Mouse (Mus musculus) intestine, embryonic 14.5 days (tissue): ENCODE data around the gene Ctse. TPM values are rescaled to one million over a fixed set of nuclear protein-coding genes. Genes with fewer than 3 reads are reported as not detected.

Experiments
- ATAC-seq: fragments of 200-750 bp; cut with Nextera tagmentation; replicated peaks from 2 replicates; pipeline ENCODE4 v1.8.0; 2017; ENCODE audit warnings: low read depth, moderate number of reproducible peaks, moderate TSS enrichment, moderate library complexity; ENCODE audit not compliant: low FRiP score, low TSS enrichment
- DNase-seq: peaks from one replicate; pipeline ENCODE4 v3.0.0-alpha.2; 2018; ENCODE audit warnings: low spot score
- H3K27ac ChIP-seq: fragments of 300-500 bp; sonication (generic); 2 replicates; pipeline ENCODE4 v1.5.1; 2014; ENCODE audit warnings: low read depth, mild to moderate bottlenecking, control low read depth
- H3K27me3 ChIP-seq: fragments of 300-500 bp; sonication (generic); replicated peaks from 2 replicates; pipeline ENCODE4 v1.6.1; 2014; ENCODE audit warnings: low read length, control low read depth; ENCODE audit not compliant: control insufficient read depth, insufficient read depth
- H3K36me3 ChIP-seq: fragments of 300-500 bp; sonication (generic); 2 replicates; pipeline ENCODE4 v1.6.1; 2014; ENCODE audit warnings: low read length, control low read depth; ENCODE audit not compliant: control insufficient read depth, insufficient read depth
- H3K4me1 ChIP-seq: fragments of 300-500 bp; sonication (generic); replicated peaks from 2 replicates; pipeline ENCODE4 v1.6.1; 2014; ENCODE audit warnings: low read length, control low read depth, mixed read lengths; ENCODE audit not compliant: control insufficient read depth, insufficient read depth
- H3K4me2 ChIP-seq: fragments of 300-500 bp; sonication (generic); 2 replicates; pipeline ENCODE4 v1.6.1; 2014; ENCODE audit warnings: low read length
- H3K4me3 ChIP-seq: fragments of 300-500 bp; sonication (generic); 2 replicates; pipeline ENCODE4 v1.5.1; 2014; ENCODE audit warnings: low read depth, low read length, control low read depth, mixed read lengths
- H3K9ac ChIP-seq: fragments of 300-500 bp; sonication (generic); 2 replicates; pipeline ENCODE4 v1.6.1; 2014; ENCODE audit warnings: mild to moderate bottlenecking, low read length
- H3K9me3 ChIP-seq: fragments of 300-500 bp; sonication (generic); 2 replicates; pipeline ENCODE4 v1.6.1; 2016; ENCODE audit warnings: low read length, control low read depth; ENCODE audit not compliant: control insufficient read depth
- WGBS: fragments of 180-500 bp; shearing (Covaris S2); extraction: QIAGEN DNeasy Blood & Tissue Kit; methylation state at CpG from one replicate; pipeline ENCODE4 v1.1.7; 2014; 5-methylcytosine and 5-hydroxymethylcytosine counted together
- polyA plus RNA-seq: library from polyadenylated mRNA; unstranded; fragments of >200 nt; fragmentation: Nextera tagmentation; extraction: Ambion mirVana; gene quantifications from 2 replicates; pipeline ENCODE4 v1.2.1, GENCODE M21; 2014

The Ctse gene
- 0.38 and 1.0 TPM in 2 replicates for polyA plus RNA-seq

DNA sequence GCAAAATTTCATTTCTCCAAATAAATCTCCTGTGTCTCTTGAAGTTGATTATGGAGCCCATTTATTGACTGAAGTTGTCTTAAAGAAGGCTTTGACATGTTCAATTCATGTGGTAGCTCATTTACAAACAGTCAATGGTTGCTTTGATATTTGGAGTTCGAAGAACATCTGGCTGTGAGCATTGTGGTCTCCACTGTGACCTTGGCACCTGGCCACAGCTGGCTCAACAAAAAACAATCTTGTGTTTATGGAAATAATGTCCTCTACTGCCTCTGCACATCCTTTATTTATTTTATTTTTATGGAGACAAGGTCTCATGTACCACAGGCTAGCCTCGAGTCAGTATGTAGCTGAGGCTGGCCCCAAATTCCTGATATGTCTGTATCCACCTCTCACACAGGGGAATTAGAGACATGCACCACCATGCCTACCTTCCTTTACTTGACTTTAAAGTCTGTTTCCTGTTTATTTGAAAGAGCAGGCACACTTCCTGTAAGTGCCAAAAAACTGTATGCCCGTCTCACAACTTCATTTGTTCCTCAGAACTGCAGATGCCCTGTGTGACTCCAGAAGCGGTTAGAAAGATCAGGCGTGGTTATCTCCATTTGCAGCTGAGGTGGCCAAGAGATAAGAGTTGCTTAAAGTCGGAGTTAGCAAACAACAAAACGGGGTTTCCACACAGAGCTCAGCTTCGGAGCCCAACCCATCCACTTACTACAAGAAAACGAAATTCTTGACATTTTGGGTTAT lies at the start of gene Ctse:
Ctse (plus strand) TSS at position 516 of the 750 bp plus-strand sequence.
- WGBS: 64% methylated on average over 9 of the region's 9 CpGs
- H3K27ac ChIP-seq: no peak within 1 kb of the TSS
- ATAC-seq: no peak
- H3K36me3 ChIP-seq: no peaks in the 10 kb centered on the region
- no peaks in the 10 kb centered on the region for H3K4me1 ChIP-seq
- no peak within 1 kb of the TSS for H3K4me3 ChIP-seq
- H3K4me2 ChIP-seq: no peak within 1 kb of the TSS
- no peaks in the 10 kb centered on the region for H3K9me3 ChIP-seq
- peak; percentile 45 for DNase-seq
- no peaks in the 10 kb centered on the region for H3K27me3 ChIP-seq
- H3K9ac ChIP-seq: no peak within 1 kb of the TSS

DNA sequence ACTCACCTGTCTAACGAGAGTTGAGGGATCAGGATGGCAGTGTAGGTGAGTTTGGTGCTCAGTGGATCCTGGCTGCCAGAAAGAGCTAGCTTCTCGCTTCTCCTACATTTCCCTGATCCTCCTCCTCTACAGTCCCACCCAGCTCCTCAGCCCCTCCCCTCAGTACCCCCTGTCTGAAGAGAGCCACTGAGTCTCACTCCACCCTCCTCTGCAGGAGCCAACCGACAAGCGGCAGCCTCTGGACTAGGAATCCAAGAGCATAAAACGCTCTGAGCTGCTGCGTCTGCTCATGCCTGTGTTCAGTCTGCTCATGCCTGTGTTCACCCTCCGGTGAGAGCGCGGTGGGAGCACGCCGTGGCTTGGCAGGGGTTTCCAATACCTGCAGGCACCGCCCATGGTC lies 39.2 kb upstream of the Ctse start, which contains the start of gene Avpr1b:
Avpr1b (plus strand) TSS at position 335 of the 400 bp plus-strand sequence.
- WGBS: 24% methylated on average over 12 of the region's 12 CpGs
- no peak within 1 kb of the TSS for H3K4me2 ChIP-seq

DNA sequence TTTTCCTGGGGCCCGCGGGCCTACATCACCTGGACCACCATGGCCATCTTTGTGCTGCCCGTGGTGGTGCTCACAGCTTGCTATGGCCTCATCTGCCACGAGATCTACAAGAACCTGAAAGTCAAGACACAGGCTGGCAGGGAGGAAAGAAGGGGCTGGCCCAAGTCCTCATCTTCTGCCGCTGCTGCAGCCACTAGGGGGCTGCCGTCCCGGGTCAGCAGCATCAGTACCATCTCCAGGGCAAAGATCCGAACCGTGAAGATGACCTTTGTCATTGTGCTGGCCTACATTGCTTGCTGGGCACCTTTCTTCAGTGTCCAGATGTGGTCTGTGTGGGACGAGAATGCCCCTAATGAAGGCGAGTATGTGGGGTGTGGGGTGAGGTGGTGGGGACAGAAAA lies 37.8 kb upstream of the Ctse start:
- H3K9me3 ChIP-seq: no peaks in the 10 kb centered on the region
- peaks cover 19% of the 10 kb centered on the region; the same call in 1 of the 2 replicates for H3K27me3 ChIP-seq
- 34% methylated on average over 11 of the region's 11 CpGs for WGBS
- DNase-seq (no peak), ATAC-seq (no peak)
- H3K27ac ChIP-seq: no peak overlapping the region
- H3K36me3 ChIP-seq: no peaks in the 10 kb centered on the region
- no peak overlapping the region for H3K4me3 ChIP-seq
- no peak overlapping the region for H3K9ac ChIP-seq
- H3K4me1 ChIP-seq: no peaks in the 10 kb centered on the region
- H3K4me2 ChIP-seq: no peak overlapping the region

More for the DNA sequence above, 39.2 kb upstream of the Ctse start, which contains the start of gene Avpr1b:
- Histone ChIP-seq H3K27me3 (peaks cover 19% of the 10 kb centered on the region; the same call in 1 of the 2 replicates), H3K36me3 (no peaks in the 10 kb centered on the region), H3K9me3 (no peaks in the 10 kb centered on the region), H3K27ac (no peak within 1 kb of the TSS), H3K9ac (no peak within 1 kb of the TSS), H3K4me1 (no peaks in the 10 kb centered on the region), H3K4me3 (no peak within 1 kb of the TSS)
- ATAC-seq: no peak
- no peak for DNase-seq

DNA sequence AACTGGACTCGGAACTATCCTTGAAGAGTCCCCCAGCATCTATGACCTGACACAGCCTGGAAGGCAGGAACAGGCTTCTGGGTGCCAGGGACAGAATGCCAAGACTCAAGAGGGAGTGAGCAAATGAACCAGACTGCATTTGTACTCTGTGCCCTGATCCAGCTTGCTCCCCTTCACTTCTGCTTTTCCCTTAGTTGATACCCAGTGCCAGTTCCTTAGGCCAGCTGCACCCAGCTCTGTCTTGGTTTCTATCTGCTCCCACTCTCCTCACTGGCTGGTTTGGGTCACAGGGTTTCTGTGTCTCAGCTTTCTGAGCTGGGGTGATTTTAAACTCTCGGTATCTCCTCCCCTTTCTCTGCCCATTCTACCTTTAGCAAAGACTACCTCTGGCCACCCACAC lies 31.4 kb upstream of the Ctse start:
- H3K4me3 ChIP-seq: no peak overlapping the region
- ATAC-seq (no peak), DNase-seq (no peak)
- H3K4me1 ChIP-seq: no peaks in the 10 kb centered on the region
- no peak overlapping the region for H3K27ac ChIP-seq
- no peak overlapping the region for H3K4me2 ChIP-seq
- no peaks in the 10 kb centered on the region for H3K36me3 ChIP-seq
- H3K27me3 ChIP-seq: no peaks in the 10 kb centered on the region
- H3K9ac ChIP-seq: no peak overlapping the region
- no peaks in the 10 kb centered on the region for H3K9me3 ChIP-seq
- WGBS: 95% methylated on average over 2 of the region's 2 CpGs

DNA sequence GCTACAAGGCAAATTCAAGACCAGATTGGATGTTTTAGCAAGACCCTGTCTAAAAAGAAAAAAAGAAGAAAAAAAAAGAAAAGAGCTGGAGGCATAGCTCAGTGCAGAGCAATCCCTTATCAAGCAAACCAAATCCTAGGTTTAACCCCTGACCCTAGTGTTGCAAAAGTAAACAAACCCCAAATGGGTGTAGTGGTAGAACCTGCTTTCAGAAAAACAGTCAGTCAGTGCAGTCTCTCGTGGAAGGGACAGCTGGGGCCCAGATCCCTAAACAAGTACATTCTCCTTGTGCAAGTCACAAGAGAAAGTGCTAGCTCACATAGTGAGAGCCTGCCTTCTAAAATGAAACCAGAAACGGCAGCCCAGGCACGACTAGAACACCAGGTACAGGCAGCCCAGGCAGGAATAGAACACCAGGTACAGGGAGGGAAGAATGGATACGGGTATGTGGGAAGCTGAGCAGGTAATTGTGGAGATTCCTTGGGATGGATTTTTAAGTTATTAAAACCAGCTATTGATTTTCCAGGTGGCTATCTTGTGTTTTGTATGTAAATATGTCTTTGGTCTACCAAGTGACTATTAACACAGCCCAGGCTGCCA lies 25.4 kb upstream of the Ctse start:
- Histone ChIP-seq H3K36me3 (no peaks in the 10 kb centered on the region), H3K27ac (no peak overlapping the region), H3K27me3 (no peaks in the 10 kb centered on the region), H3K9ac (no peak overlapping the region), H3K4me1 (no peaks in the 10 kb centered on the region; the same call in 1 of the 2 replicates), H3K4me2 (no peak overlapping the region), H3K4me3 (no peak overlapping the region), H3K9me3 (no peaks in the 10 kb centered on the region)
- 29% methylated on average over 4 of the region's 4 CpGs for WGBS
- no peak for DNase-seq
- no peak for ATAC-seq

DNA sequence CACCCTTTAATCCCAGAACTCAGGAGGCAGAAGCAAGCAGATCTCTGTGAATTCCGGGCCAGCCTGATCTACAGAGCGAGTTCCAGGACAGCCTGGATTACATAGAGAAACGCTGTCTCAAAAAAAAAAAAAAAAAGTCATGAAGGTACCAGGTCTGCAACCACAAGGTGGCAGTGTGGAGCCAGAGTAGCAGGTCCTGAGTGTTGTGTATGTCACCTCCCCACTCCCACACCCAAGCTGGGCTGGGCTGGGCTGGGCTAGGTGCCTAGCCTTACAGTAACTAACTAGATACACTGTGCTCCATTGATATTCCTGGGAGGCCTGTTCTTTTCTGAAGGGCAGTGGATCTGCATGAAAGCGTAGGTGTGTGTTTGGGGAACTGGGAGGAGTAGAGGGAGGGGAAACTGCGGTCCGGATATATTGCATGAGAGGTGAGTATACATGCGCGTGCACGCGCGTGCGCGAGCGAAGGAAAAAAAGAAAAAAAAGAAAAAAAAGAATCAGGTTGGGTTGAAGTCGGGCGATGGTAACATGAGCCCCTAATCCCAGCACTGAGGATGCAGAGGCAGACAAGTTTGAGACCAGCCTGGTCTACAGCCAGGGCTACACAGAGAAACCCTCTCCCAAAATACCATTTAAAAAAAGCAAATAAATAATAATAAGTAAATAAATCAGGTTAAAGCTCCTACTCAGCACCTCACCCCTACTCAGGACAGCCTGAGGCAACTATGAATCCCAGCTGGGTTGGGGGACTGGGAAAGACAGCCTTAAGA lies 24.6 kb upstream of the Ctse start:
- Histone ChIP-seq H3K27me3 (no peaks in the 10 kb centered on the region), H3K9me3 (no peaks in the 10 kb centered on the region), H3K4me3 (no peak overlapping the region), H3K36me3 (no peaks in the 10 kb centered on the region), H3K4me1 (no peaks in the 10 kb centered on the region; the same call in 1 of the 2 replicates), H3K27ac (no peak overlapping the region), H3K9ac (no peak overlapping the region), H3K4me2 (no peak overlapping the region)
- ATAC-seq (peak; percentile 63), DNase-seq (peak; percentile 83)
- WGBS: 82% methylated on average over 16 of the region's 16 CpGs

DNA sequence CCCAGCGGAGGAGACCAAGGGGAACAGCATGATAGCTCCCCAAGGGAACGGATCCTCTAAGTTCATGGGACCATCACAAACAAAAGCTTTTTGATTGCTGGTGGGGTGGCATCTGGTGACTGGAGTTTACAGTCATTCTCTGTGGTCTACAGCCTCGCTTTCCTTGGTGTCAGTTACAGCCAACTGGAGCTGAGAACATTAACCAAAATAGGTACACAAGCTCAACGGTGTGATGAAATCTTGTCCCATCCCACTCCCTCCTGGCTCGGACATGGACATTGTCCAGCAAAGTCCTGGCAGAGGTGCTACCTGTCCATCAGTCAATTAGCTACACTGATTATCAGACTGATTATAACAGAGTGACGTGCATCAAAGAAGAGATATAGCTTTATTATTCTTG lies 23.5 kb upstream of the Ctse start:
- ATAC-seq (no peak), DNase-seq (no peak)
- H3K27me3 ChIP-seq: no peaks in the 10 kb centered on the region
- H3K9me3 ChIP-seq: 0 out of 2 replicates have a peak, but pooled peaks cover 4% of the 10 kb centered on the region
- no peak overlapping the region for H3K9ac ChIP-seq
- H3K4me3 ChIP-seq: no peak overlapping the region
- H3K4me1 ChIP-seq: no peaks in the 10 kb centered on the region; the same call in 1 of the 2 replicates
- H3K27ac ChIP-seq: no peak overlapping the region
- no peaks in the 10 kb centered on the region for H3K36me3 ChIP-seq
- no peak overlapping the region for H3K4me2 ChIP-seq
- 73% methylated on average over 6 of the region's 6 CpGs for WGBS

DNA sequence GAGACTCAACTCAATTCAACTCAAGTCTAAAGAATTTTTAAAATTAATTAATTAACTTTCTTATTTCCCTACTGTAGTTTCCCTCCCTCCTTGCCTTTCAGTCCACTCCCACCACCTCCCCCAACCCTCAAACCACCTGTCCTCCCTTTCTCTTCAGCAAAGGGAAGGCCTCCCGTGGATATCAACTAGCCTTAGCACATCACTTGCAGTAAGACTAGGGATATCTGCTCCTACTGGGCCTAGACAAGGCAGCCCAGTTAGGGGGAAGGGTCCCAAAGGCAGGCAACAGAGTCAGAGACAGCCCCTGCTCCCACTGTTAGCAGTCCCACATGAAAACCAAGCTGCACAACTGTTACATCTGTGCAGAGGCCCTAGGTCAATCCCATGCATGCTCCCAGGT lies 22.0 kb upstream of the Ctse start:
- 0 out of 2 replicates have a peak, but pooled peaks cover 6% of the 10 kb centered on the region for H3K9me3 ChIP-seq
- no peak overlapping the region for H3K27ac ChIP-seq
- no peaks in the 10 kb centered on the region; the same call in 1 of the 2 replicates for H3K4me1 ChIP-seq
- H3K4me3 ChIP-seq: no peak overlapping the region
- no peak for ATAC-seq
- DNase-seq: no peak
- H3K27me3 ChIP-seq: no peaks in the 10 kb centered on the region
- H3K36me3 ChIP-seq: no peaks in the 10 kb centered on the region
- no peak overlapping the region for H3K4me2 ChIP-seq
- 75% methylated on average over 1 of the region's 1 CpGs for WGBS
- no peak overlapping the region for H3K9ac ChIP-seq
